Mouse (Mus musculus): ENCODE measurements around the gene Klc2.

DNA sequence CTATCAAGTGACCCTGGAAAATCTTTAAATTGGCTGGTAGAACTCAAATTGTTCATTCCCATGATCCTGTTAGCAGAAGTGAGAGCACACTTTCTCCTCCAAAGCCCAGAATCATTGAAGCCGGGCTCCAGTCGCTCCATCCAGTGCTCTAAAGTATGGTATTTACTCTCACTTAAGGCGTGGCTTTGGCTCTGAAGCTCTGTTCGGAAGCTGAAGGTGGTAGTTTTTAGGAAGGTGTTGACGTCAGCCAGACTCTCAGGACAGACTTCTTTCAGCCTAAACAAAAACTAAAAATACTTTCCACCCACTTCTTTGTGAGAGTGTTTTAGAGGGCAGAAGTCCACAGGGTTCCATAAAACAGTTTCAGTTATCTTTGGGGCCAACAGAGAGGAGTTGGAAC, 44.8 kb downstream of the Klc2 start:
- TF ChIP-seq CTCF (IDR thresholded peaks at IDR 0.05; ENCODE audit: borderline replicate concordance, control insufficient read depth, extremely low read depth, insufficient read depth, low read length, poor library complexity) = no peak
- no peak for TF ChIP-seq POLR2A (IDR thresholded peaks at IDR 0.05; ENCODE audit: control insufficient read depth, extremely low read depth, insufficient read depth, low read length, poor library complexity)

All from thymus, adult 2 months (tissue).